Mouse (Mus musculus) liver, adult 2 months (tissue): Measurements from ENCODE around the gene Psmb9.

Source experiments
- CTCF ChIP-seq: fragments of 200-500 bp; IDR thresholded peaks from 2 replicates; pipeline ENCODE4 v1.5.1; 2011; ENCODE audit warnings: low read depth, low read length, control low read depth
- POLR2A ChIP-seq: fragments of 200-500 bp; IDR thresholded peaks from 2 replicates; pipeline ENCODE4 v1.6.1; 2011; ENCODE audit warnings: low read length, control low read depth; ENCODE audit not compliant: insufficient read depth; ENCODE audit errors: extremely low read depth

GRCm38 (mm10) chr17:34207456-34207855 lies 19.9 kb upstream of the Psmb9 start:
- TF ChIP-seq CTCF (no peak), POLR2A (no peak)
